8 mouse cellular contexts compared by ENCODE assay signal in the genomic region with DNA sequence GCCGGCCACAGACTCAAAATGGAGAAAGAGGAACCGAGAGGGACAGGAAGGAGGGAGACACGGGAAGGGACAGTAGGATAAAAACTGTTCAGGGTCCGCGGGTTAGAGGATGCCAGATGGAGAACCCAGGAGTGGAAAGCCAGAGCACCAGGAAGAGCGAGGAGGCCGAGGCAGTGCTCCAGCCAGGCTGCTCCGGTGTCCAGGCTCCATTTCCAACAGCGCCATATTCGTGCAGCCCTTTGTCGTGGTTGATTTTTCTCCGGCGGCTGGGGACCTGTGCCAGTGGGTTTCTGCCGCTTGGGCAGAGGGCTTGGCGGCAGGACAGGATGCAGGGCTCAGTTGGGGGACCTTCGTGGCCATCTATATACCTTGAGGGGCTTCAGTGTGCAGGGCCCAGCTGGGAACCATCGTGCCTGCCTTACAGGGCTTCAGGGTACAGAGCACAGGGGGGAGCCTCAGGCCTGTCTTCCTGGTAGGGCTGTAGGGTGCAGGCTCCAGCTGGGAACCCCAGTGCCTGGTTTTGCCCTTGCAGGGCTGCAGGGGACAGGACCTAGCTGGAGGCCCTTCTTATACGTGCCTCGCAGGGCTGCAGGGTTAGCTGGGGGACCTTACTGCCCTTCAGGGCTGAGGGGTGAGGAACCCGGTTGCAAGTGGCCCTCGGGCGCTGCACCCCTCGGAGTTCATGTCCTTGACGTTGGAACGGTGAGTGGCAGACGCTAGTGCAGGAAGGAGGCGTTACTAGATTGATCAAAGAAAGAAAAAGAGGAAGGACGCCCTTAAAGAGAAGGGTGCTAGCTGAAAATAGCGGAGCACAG.
DNase-seq lines count a peak whose midpoint lies in the region; ATAC-seq lines count a peak whose summit lies in the region.

No protein-coding gene starts in this region.

- peak; percentile 24 for DNase-seq in ovary, postnatal 10 days (ENCODE audit: low spot score)
- DNase-seq in ovary, adult 18-20 months (ENCODE audit: low spot score), result no peak
- DNase-seq in heart, embryonic 10.5 days (ENCODE audit: low spot score), result no peak
- peak; percentile 11 to 27 for DNase-seq in kidney, adult 8-10 months
- peak; percentile 67 for DNase-seq in splenic B cell, adult 2 months (ENCODE audit: low read depth, low spot score)

- peak overlapping the region; percentile 58 for H3K9ac ChIP-seq in embryonic facial prominence, embryonic 13.5 days
- H3K9ac ChIP-seq in limb, embryonic 15.5 days, result peak overlapping the region; percentile 21; the same call in 1 of the 2 replicates
- peak overlapping the region; percentile 55 for H3K9ac ChIP-seq in midbrain, embryonic 15.5 days

- H3K4me2 ChIP-seq in embryonic facial prominence, embryonic 13.5 days, result peak overlapping the region; percentile 82
- peak overlapping the region; percentile 88 for H3K4me2 ChIP-seq in limb, embryonic 15.5 days
- peak overlapping the region; percentile 80 for H3K4me2 ChIP-seq in midbrain, embryonic 15.5 days

- H3K27ac ChIP-seq in embryonic facial prominence, embryonic 13.5 days, result no peak overlapping the region
- peak overlapping the region; percentile 56; the same call in 1 of the 2 replicates for H3K27ac ChIP-seq in heart, embryonic 10.5 days
- H3K27ac ChIP-seq in limb, embryonic 15.5 days, result no peak overlapping the region
- no peak overlapping the region for H3K27ac ChIP-seq in midbrain, embryonic 15.5 days

- H3K36me3 ChIP-seq in embryonic facial prominence, embryonic 13.5 days, result no peaks in the 10 kb centered on the region
- H3K36me3 ChIP-seq in heart, embryonic 10.5 days, result no peaks in the 10 kb centered on the region
- H3K36me3 ChIP-seq in limb, embryonic 15.5 days, result no peaks in the 10 kb centered on the region
- no peaks in the 10 kb centered on the region for H3K36me3 ChIP-seq in midbrain, embryonic 15.5 days (replicated peaks)
- no peaks in the 10 kb centered on the region for H3K36me3 ChIP-seq in splenic B cell, adult 2 months (ENCODE audit: control insufficient read depth, insufficient read depth, low read length, poor library complexity, severe bottlenecking)

- H3K4me3 ChIP-seq in embryonic facial prominence, embryonic 13.5 days, result peak overlapping the region; percentile 46
- peak overlapping the region; percentile 62 for H3K4me3 ChIP-seq in heart, embryonic 10.5 days
- H3K4me3 ChIP-seq in limb, embryonic 15.5 days, result peak overlapping the region; percentile 43
- H3K4me3 ChIP-seq in midbrain, embryonic 15.5 days, result peak overlapping the region; percentile 46

- H3K27me3 ChIP-seq in embryonic facial prominence, embryonic 13.5 days, result peaks cover 76% of the 10 kb centered on the region
- H3K27me3 ChIP-seq in heart, embryonic 10.5 days (ENCODE audit: insufficient read depth, poor library complexity, severe bottlenecking), result peaks cover 80% of the 10 kb centered on the region
- H3K27me3 ChIP-seq in limb, embryonic 15.5 days, result peaks cover 51% of the 10 kb centered on the region
- peaks cover 23% of the 10 kb centered on the region for H3K27me3 ChIP-seq in midbrain, embryonic 15.5 days (replicated peaks)
- no peaks in the 10 kb centered on the region for H3K27me3 ChIP-seq in splenic B cell, adult 2 months (ENCODE audit: control insufficient read depth, insufficient read depth, low read length, poor library complexity, severe bottlenecking)

- under 1% methylated on average over 29 of the region's 29 CpGs for WGBS in embryonic facial prominence, embryonic 13.5 days
- 1% methylated on average over 29 of the region's 29 CpGs for WGBS in heart, embryonic 10.5 days
- 1% methylated on average over 27 of the region's 29 CpGs for WGBS in limb, embryonic 15.5 days
- WGBS in midbrain, embryonic 15.5 days, result under 1% methylated on average over 27 of the region's 29 CpGs

- peaks cover 24% of the 10 kb centered on the region for H3K4me1 ChIP-seq in embryonic facial prominence, embryonic 13.5 days
- H3K4me1 ChIP-seq in heart, embryonic 10.5 days, result peaks cover 23% of the 10 kb centered on the region
- H3K4me1 ChIP-seq in limb, embryonic 15.5 days, result peaks cover 20% of the 10 kb centered on the region
- H3K4me1 ChIP-seq in midbrain, embryonic 15.5 days, result peaks cover 25% of the 10 kb centered on the region

- H3K9me3 ChIP-seq in embryonic facial prominence, embryonic 13.5 days, result no peaks in the 10 kb centered on the region
- no peaks in the 10 kb centered on the region for H3K9me3 ChIP-seq in heart, embryonic 10.5 days
- no peaks in the 10 kb centered on the region for H3K9me3 ChIP-seq in limb, embryonic 15.5 days
- H3K9me3 ChIP-seq in midbrain, embryonic 15.5 days, result no peaks in the 10 kb centered on the region

- ATAC-seq in embryonic facial prominence, embryonic 13.5 days (ENCODE audit: insufficient number of reproducible peaks, insufficient read depth, low FRiP score, low TSS enrichment, low read depth), result peak; percentile 59; the same call in 1 of the 2 replicates
- ATAC-seq in limb, embryonic 15.5 days (ENCODE audit: insufficient number of reproducible peaks, low FRiP score, low TSS enrichment, low read depth), result peak; percentile 61
- peak; percentile 87 for ATAC-seq in midbrain, embryonic 15.5 days (replicated peaks)

Comparison
In these comparisons a context has a peak if more than half of its experiments do, and no peak if none do; other contexts are left out.
1. DNase-seq: peak in ovary, postnatal 10 days (single experiment), kidney, adult 8-10 months (2 of 2) and splenic B cell, adult 2 months (single experiment); none in ovary, adult 18-20 months (single experiment) and heart, embryonic 10.5 days (single experiment).
2. Peak in every context shown above with its lines, with median percentiles within 50 percentile points of each other: ATAC-seq, H3K4me2 ChIP-seq, H3K4me3 ChIP-seq and H3K9ac ChIP-seq.